In genomic region chr19:24476929-24477882, GRCm38 (mm10) we compare ENCODE assay signal across 8 mouse cellular contexts. TPM values are rescaled to one million over a fixed set of nuclear protein-coding genes. Genes with fewer than 3 reads are reported as not detected.
DNase-seq lines count a peak whose midpoint lies in the region; ATAC-seq lines count a peak whose summit lies in the region.

Gene Fam122a, minus strand, starts transcription at chr19:24477356.

- peak; percentile 97 for ATAC-seq in hindbrain, embryonic 11.5 days (ENCODE audit: low FRiP score)

- H3K27ac ChIP-seq in hindbrain, embryonic 11.5 days (ENCODE audit: low read depth, low read length): peak within 1 kb of the TSS; percentile 89

- WGBS in hindbrain, embryonic 11.5 days: under 1% methylated on average over 81 of the region's 92 CpGs

- peak within 1 kb of the TSS; percentile 84 for H3K4me3 ChIP-seq in hindbrain, embryonic 11.5 days (ENCODE audit: low read depth, low read length)

- no peaks in the 10 kb centered on the region for H3K36me3 ChIP-seq in hindbrain, embryonic 11.5 days (ENCODE audit: control insufficient read depth, insufficient read depth, low read length)

- no peaks in the 10 kb centered on the region for H3K9me3 ChIP-seq in hindbrain, embryonic 11.5 days (ENCODE audit: control insufficient read depth, low read length)

- DNase-seq in MN1 (ENCODE audit: low spot score): peak; percentile 88
- DNase-seq in cerebellum, adult 9-10 months: peak; percentile 91
- peak; percentile 69 to 90 for DNase-seq in frontal cortex, adult 2 months (ENCODE audit: extremely low spot score in 1 of 2, low spot score in 1 of 2)
- DNase-seq in hindbrain, embryonic 11.5 days (ENCODE audit: low spot score): peak; percentile 97
- peak; percentile 89 to 95 for DNase-seq in layer of hippocampus, postnatal 10 days (ENCODE audit: low spot score in 2 of 2)
- DNase-seq in lung, postnatal 10 days: peak; percentile 94
- DNase-seq in ovary, postnatal 36 days (ENCODE audit: low spot score): peak; percentile 95
- DNase-seq in thymus, postnatal 25 days: peak; percentile 93

- peak within 1 kb of the TSS; percentile 92 for H3K9ac ChIP-seq in hindbrain, embryonic 11.5 days (ENCODE audit: low read depth, low read length)

- H3K4me2 ChIP-seq in hindbrain, embryonic 11.5 days (replicated peaks; ENCODE audit: low read depth, low read length): peak within 1 kb of the TSS; percentile 78

- H3K4me1 ChIP-seq in hindbrain, embryonic 11.5 days (replicated peaks; ENCODE audit: control insufficient read depth, insufficient read depth, low read length): peaks cover 2% of the 10 kb centered on the region; the same call in 1 of the 2 replicates

- no peaks in the 10 kb centered on the region for H3K27me3 ChIP-seq in hindbrain, embryonic 11.5 days (ENCODE audit: control insufficient read depth, insufficient read depth, low read length)

RNA-seq across cellular contexts. Expression of gene Fam122a, which starts in this region (rescaled TPM):
- 25.1 and 25.9 TPM in 2 replicates for polyA plus RNA-seq in frontal cortex, adult 2 months (2012; rRNA removed)
- 49.8 and 64.2 TPM in 2 replicates for polyA plus RNA-seq in hindbrain, embryonic 11.5 days (2014; fragmentation: Nextera tagmentation; extraction: Ambion mirVana)
- 10 to 100 TPM; 33.3 to 35.4 TPM for total RNA-seq in layer of hippocampus, postnatal 10 days (2021)

Comparison
In these comparisons a context has a peak if more than half of its experiments do, and no peak if none do; other contexts are left out.
1. Peak in every context shown above with its lines: DNase-seq, ATAC-seq, H3K4me3 ChIP-seq and H3K27ac ChIP-seq.